Mouse (Mus musculus) retina, adult 2 months (tissue): ENCODE measurements around the gene Slc44a2.

Source experiments
- DNase-seq: peaks from one replicate; pipeline ENCODE4 v3.0.0-alpha.2; 2012; ENCODE audit warnings: low read depth, low spot score

The Slc44a2 gene

DNA sequence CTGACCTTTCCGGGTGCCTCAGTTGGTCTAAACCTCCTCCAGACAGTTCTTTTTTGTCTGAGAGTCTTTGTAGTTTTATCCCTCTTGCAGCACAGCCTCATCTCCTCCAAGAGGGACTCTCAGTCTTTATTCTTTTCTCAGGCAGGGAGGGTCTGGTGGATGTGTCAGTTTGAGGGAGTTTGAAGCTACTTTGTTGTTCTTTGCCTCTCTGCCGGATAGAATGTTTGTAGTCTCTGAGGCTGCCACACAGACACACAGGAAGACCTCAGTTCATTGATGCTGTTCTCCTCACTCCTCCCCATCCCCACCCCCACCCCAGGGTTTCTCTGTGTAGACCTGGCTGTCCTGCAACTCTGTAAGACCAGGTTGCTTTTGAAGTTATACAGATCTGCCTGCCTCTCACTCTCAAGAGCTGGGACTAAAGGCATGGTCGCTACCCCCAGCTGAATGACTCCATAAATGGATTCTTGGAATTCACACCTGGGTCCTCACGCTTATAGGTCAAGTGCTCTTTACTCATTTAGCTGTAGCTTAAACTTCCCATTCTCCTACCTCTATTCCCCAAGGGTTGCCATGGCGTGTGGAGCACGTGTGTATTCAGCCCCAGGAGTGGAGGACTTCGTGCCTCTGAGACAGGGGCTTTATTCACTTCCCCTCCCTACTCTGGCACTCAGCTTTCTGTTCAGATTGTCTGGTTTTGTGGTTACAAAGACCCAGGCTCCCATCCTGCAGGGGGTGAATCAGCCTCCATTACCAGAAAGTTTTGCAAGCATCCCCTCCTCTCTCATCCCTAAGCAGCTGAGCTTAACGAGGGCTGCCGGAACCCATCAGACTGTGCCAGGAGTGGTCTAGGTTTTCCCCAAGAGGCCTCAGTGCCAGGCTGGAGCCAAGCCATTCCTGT lies 11.9 kb downstream of the Slc44a2 start:
- no peak for DNase-seq

DNA sequence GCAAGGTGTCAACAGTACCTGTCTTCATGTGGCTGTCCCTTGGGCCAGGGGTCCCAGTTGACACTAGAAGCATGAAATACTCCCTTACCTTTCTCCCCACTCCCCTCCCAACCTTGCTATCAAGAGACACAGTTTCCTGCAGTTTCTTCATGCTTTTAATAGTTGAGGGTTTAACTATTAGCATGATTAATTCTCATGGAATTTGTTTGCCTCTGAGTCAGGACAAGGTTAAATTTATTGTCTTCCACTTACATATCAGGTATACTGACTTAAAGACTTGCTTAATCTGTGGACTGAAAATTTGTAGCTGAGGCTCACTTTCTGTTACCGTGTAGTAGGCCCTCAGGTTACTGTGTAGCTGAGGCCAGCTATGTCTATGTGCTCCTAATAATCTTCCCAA lies 13.0 kb downstream of the Slc44a2 start:
- no peak for DNase-seq

DNA sequence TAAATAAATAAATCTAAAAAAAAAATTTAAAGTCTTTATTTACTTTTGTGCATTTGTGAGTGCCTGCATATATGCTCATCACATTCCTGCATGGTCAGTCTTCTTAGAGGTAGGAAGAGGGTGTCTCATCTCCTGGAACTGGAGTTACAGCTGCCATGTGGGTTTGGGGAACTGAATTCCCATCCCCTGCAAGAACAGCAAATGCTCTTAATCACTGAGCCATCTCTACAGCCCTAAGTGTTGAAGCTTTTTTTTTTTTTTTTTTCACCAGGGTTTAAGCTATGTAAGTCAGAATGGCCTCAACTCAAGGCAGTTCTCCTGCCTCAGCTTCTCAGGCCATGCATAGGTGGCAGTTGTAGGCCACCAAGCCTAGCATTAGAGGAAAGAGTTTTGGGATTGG lies 14.2 kb downstream of the Slc44a2 start:
- no peak for DNase-seq

- DNase-seq, result no peak
Observed at GRCm38 (mm10) chr9:21335391-21335790, 14.9 kb downstream of the Slc44a2 start.

GRCm38 (mm10) chr9:21336491-21336890 lies 16.0 kb downstream of the Slc44a2 start:
- DNase-seq, result no peak

- no peak for DNase-seq
Observed at GRCm38 (mm10) chr9:21337652-21338051, 17.2 kb downstream of the Slc44a2 start.

GRCm38 (mm10) chr9:21340411-21340810 lies 19.9 kb downstream of the Slc44a2 start:
- no peak for DNase-seq

GRCm38 (mm10) chr9:21346627-21347365 lies 26.3 kb downstream of the Slc44a2 start:
- no peak for DNase-seq

DNA sequence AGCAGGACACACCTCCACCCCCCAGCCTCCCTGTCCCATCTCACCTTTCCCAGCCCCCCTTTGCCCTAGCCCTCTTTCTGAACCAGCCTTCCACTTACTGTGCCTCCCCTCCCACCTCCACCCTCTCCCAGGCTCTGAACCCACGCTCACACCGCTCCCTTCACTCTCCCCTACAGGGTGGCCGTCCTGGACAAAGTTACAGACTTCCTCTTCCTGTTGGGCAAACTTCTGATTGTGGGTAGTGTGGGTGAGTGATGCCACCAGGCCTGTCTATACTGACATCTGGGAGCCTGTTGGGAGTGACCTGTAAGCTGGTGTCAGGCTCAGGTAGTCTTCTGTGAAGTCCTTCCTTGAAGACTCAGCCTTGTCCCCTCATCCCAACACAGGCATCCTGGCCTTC lies 27.7 kb downstream of the Slc44a2 start:
- DNase-seq, result no peak

DNA sequence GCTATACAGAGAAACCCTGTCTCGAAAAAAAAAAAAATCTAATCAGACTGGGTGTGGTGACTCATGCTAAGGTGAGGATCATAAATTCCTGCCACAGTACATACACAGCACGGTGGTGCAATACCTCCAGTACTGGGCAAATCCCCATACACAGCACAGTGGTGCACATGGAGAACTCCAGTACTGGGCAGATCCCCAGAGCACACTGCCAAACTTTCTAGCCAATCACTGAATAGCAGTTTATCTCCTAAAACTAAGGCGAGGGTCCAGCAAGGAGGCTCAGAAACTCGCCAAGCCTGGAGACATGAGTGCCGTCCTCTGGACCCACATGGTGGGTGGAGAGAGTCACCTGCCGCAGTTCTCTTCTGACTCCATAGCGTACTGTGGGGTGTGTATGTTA lies 30.7 kb downstream of the Slc44a2 start:
- DNase-seq, result no peak

DNA sequence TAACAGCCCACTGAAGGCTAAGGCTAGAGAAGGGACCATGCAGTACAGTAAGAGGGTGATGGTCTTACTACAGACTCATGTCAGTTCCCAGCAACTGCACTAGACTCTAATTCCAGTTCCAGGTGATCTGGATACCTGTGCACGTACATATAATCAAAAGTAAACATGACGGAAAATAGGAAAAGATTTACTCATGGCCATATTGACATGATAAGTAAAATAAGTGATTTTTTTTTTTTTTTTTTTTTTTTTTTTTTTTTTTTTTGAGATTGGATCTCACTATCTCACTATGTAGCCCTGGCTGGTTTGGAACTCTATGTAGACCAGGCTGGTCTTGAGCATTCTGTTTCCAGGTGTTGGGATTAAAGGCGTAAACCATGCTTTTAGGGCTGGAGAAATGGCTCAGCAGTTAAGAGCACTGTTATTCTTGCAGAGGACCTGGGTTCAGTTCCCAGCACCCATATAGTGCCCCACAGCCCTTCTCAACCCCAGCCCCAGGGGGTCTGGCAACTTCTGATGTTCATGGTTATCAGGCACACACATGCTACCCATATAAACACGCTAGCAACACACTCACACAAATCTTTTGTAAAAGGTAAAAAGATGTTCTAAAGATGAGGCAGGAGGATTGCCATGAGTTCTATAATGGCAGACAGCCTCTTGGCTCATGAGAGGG lies 31.3 kb downstream of the Slc44a2 start:
- no peak for DNase-seq

DNA sequence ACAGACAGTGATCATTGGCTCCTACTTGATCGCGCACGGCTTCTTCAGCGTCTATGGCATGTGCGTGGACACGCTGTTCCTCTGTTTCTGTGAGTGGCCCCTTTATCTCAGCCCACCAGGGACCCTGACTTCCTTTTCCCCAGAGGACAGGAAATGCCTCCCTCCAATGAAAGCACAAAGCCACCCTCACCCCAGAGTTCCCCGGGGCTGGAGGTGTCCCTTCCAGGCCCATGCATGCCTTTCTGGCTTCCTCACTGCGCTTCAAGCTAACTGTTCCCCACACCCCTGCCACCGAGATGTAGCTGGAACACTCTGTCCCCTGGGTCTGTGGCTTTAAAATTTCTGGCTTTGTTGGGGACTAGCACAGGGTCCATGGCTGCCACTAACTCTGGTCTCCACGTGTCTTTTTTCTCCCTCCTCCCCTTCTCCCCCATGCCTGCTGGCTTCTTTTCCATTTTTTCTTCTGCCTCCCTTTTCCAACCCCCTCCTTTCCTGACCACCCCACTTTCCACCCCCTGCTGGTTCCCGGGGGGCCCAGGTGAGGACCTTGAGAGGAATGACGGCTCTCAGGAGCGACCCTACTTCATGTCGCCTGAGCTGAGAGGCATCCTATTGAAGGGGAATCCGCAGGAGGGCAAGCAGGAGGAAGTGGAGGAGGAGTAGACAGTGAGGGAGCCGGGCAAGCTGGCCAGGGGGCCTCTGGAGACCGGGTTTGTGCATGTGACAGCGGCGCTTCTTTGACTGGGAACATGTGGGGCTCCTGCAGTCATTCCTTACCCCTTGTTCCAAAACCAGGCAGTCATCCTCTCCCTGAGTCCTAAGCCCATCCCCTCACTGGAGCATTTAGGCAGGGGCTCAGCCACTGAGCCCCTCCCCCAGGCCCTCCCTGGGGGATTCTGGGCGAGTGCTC lies 32.2 kb downstream of the Slc44a2 start:
- no peak for DNase-seq

DNA sequence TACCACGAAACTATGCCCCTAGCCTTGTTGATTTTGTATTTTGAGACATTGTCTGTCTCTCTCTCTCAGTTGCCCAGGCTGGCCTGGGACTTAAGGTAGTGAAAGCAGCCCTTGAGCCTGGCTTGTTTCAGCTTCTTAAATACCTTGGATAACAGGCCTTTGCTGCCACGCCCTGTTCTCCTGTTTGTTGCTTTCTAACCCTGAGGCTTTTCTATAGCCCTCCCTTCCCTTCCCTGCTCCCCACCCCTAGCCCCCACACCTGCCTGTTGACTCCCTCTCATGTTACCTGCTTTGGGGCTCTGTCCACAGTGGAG lies 32.8 kb downstream of the Slc44a2 start:
- no peak for DNase-seq

DNA sequence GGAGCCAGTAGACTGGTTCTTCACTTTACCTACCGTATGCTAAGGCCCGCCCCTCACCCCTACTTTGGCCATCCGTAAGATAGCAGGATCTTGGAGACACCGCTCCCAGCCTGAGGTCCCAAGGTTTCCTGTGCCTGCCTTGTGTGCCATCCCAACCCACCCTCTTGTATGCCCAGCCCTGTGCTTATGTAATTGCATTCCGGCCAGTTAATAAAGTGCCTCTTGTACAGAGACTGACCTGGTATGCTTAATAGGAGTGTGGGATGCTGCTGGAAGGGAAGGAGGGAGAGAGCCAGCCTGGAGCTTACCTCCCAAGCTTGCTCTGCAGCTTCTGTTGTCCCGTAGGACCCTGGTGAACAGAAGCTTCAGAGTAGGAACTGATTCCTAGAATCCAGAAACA lies 34.3 kb downstream of the Slc44a2 start:
- DNase-seq, result no peak

GRCm38 (mm10) chr9:21356981-21357718 lies 36.7 kb downstream of the Slc44a2 start:
- DNase-seq, result peak; percentile 86

GRCm38 (mm10) chr9:21366541-21367220 lies 46.2 kb downstream of the Slc44a2 start:
- DNase-seq, result peak; percentile 39

GRCm38 (mm10) chr9:21367357-21368111 lies 47.0 kb downstream of the Slc44a2 start, which contains the start of gene Ilf3:
Gene Ilf3 (plus strand): TSS chr9:21367871.
- DNase-seq, result peak; percentile 99

DNA sequence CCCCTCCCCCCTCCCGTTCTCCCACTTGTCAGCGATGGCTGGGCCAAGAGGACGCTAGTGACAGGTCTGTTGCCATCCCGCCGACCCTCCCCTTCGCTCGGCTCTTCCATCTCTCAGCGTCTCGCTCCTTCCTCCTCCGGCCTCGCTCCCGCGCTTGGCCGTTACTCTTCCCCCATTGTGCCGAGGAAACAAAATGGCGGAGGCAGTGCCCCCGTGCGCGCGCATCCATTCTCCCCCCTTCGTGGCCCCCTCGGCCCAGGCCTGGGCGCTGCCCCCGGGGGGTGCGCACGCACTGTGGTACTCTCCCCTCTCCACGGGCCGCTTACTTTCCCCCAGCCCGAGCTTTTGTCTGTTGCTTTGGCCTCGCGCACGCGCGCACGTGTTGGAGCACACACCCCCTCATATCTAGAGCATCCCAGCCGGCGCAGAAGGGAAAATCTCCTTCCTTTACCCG lies 47.7 kb downstream of the Slc44a2 start:
- peak; percentile 39 for DNase-seq

DNA sequence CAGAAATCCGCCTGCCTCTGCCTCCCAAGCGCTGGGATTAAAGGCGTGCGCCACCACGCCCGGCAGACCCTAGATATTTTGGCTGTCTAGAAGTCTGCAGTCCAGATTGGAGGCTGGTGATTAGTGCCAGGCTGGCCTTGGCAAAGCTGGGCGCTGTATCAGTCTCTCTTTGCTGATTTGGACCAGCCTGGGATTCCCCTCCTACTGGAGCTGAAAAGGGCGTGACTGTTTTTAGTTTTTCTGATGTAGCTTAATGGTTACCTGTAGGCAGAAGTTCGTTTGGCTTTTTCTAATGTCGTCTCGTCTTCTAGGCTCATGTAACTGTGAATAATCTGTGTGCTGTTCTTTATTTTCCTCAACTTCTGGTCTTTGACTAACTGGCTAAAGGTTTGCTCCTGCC lies 48.6 kb downstream of the Slc44a2 start:
- DNase-seq, result no peak
